Mouse (Mus musculus): Measurements from ENCODE around the gene Foxp1. TPM values are rescaled to one million over a fixed set of nuclear protein-coding genes. Genes with fewer than 3 reads are reported as not detected.

The Foxp1 gene
- total RNA-seq, 1 experiment from 2014 or later = 110 TPM

- ATAC-seq (replicated peaks in 1 of 2; ENCODE audit: insufficient read depth in 1 of 2, low FRiP score in 2 of 2, low TSS enrichment in 1 of 2, low read depth in 1 of 2, poor library complexity in 2 of 2, severe bottlenecking in 2 of 2) = peak in 1 of 2 experiments; percentile 8; a peak in 1 of 4 replicates
Observed at GRCm38 (mm10) chr6:99094339-99094989, 428.1 kb downstream of the Foxp1 start.

- ATAC-seq (replicated peaks in 1 of 2; ENCODE audit: insufficient read depth in 1 of 2, low FRiP score in 2 of 2, low TSS enrichment in 1 of 2, low read depth in 1 of 2, poor library complexity in 2 of 2, severe bottlenecking in 2 of 2) = no peak
Observed at GRCm38 (mm10) chr6:99093856-99094255, 428.7 kb downstream of the Foxp1 start.

GRCm38 (mm10) chr6:99093208-99093607 is 429.3 kb downstream of the Foxp1 start:
- ATAC-seq (replicated peaks in 1 of 2; ENCODE audit: insufficient read depth in 1 of 2, low FRiP score in 2 of 2, low TSS enrichment in 1 of 2, low read depth in 1 of 2, poor library complexity in 2 of 2, severe bottlenecking in 2 of 2) = no peak

GRCm38 (mm10) chr6:99091799-99092198 is 430.7 kb downstream of the Foxp1 start:
- no peak for ATAC-seq (replicated peaks in 1 of 2; ENCODE audit: insufficient read depth in 1 of 2, low FRiP score in 2 of 2, low TSS enrichment in 1 of 2, low read depth in 1 of 2, poor library complexity in 2 of 2, severe bottlenecking in 2 of 2)

- ATAC-seq (replicated peaks in 1 of 2; ENCODE audit: insufficient read depth in 1 of 2, low FRiP score in 2 of 2, low TSS enrichment in 1 of 2, low read depth in 1 of 2, poor library complexity in 2 of 2, severe bottlenecking in 2 of 2) = no peak
Observed at GRCm38 (mm10) chr6:99087598-99087997, 434.9 kb downstream of the Foxp1 start.

- no peak for ATAC-seq (replicated peaks in 1 of 2; ENCODE audit: insufficient read depth in 1 of 2, low FRiP score in 2 of 2, low TSS enrichment in 1 of 2, low read depth in 1 of 2, poor library complexity in 2 of 2, severe bottlenecking in 2 of 2)
Observed at GRCm38 (mm10) chr6:99084956-99085355, 437.6 kb downstream of the Foxp1 start.

GRCm38 (mm10) chr6:99081259-99081658 is 441.3 kb downstream of the Foxp1 start:
- no peak for ATAC-seq (replicated peaks in 1 of 2; ENCODE audit: insufficient read depth in 1 of 2, low FRiP score in 2 of 2, low TSS enrichment in 1 of 2, low read depth in 1 of 2, poor library complexity in 2 of 2, severe bottlenecking in 2 of 2)

GRCm38 (mm10) chr6:99079041-99079835 is 443.3 kb downstream of the Foxp1 start:
- ATAC-seq (replicated peaks in 1 of 2; ENCODE audit: insufficient read depth in 1 of 2, low FRiP score in 2 of 2, low TSS enrichment in 1 of 2, low read depth in 1 of 2, poor library complexity in 2 of 2, severe bottlenecking in 2 of 2) = no peak

GRCm38 (mm10) chr6:99078089-99078488 is 444.4 kb downstream of the Foxp1 start:
- no peak for ATAC-seq (replicated peaks in 1 of 2; ENCODE audit: insufficient read depth in 1 of 2, low FRiP score in 2 of 2, low TSS enrichment in 1 of 2, low read depth in 1 of 2, poor library complexity in 2 of 2, severe bottlenecking in 2 of 2)

GRCm38 (mm10) chr6:99073303-99074271 is 448.9 kb downstream of the Foxp1 start:
- ATAC-seq (replicated peaks in 1 of 2; ENCODE audit: insufficient read depth in 1 of 2, low FRiP score in 2 of 2, low TSS enrichment in 1 of 2, low read depth in 1 of 2, poor library complexity in 2 of 2, severe bottlenecking in 2 of 2) = no peak

GRCm38 (mm10) chr6:99070710-99071109 is 451.8 kb downstream of the Foxp1 start:
- no peak for ATAC-seq (replicated peaks in 1 of 2; ENCODE audit: insufficient read depth in 1 of 2, low FRiP score in 2 of 2, low TSS enrichment in 1 of 2, low read depth in 1 of 2, poor library complexity in 2 of 2, severe bottlenecking in 2 of 2)

GRCm38 (mm10) chr6:99069726-99070125 is 452.8 kb downstream of the Foxp1 start:
- ATAC-seq (replicated peaks in 1 of 2; ENCODE audit: insufficient read depth in 1 of 2, low FRiP score in 2 of 2, low TSS enrichment in 1 of 2, low read depth in 1 of 2, poor library complexity in 2 of 2, severe bottlenecking in 2 of 2) = no peak

GRCm38 (mm10) chr6:99065569-99066353 is 456.8 kb downstream of the Foxp1 start:
- ATAC-seq (replicated peaks in 1 of 2; ENCODE audit: insufficient read depth in 1 of 2, low FRiP score in 2 of 2, low TSS enrichment in 1 of 2, low read depth in 1 of 2, poor library complexity in 2 of 2, severe bottlenecking in 2 of 2) = no peak

GRCm38 (mm10) chr6:99063982-99064484 is 458.5 kb downstream of the Foxp1 start:
- no peak for ATAC-seq (replicated peaks in 1 of 2; ENCODE audit: insufficient read depth in 1 of 2, low FRiP score in 2 of 2, low TSS enrichment in 1 of 2, low read depth in 1 of 2, poor library complexity in 2 of 2, severe bottlenecking in 2 of 2)

GRCm38 (mm10) chr6:99062931-99063330 is 459.6 kb downstream of the Foxp1 start:
- ATAC-seq (replicated peaks in 1 of 2; ENCODE audit: insufficient read depth in 1 of 2, low FRiP score in 2 of 2, low TSS enrichment in 1 of 2, low read depth in 1 of 2, poor library complexity in 2 of 2, severe bottlenecking in 2 of 2) = no peak

- ATAC-seq (replicated peaks in 1 of 2; ENCODE audit: insufficient read depth in 1 of 2, low FRiP score in 2 of 2, low TSS enrichment in 1 of 2, low read depth in 1 of 2, poor library complexity in 2 of 2, severe bottlenecking in 2 of 2) = no peak
Observed at GRCm38 (mm10) chr6:99058688-99059087, 463.8 kb downstream of the Foxp1 start.

- peak in 1 of 2 experiments; percentile 46; a peak in 3 of 4 replicates for ATAC-seq (replicated peaks in 1 of 2; ENCODE audit: insufficient read depth in 1 of 2, low FRiP score in 2 of 2, low TSS enrichment in 1 of 2, low read depth in 1 of 2, poor library complexity in 2 of 2, severe bottlenecking in 2 of 2)
Observed at GRCm38 (mm10) chr6:99057113-99057553, 465.4 kb downstream of the Foxp1 start.

All from hematopoietic stem cell, adult 5-6 weeks (primary cell).